Mouse (Mus musculus) lung, adult 2 months (tissue): ENCODE data around the gene Krtcap3. TPM values are rescaled to one million over a fixed set of nuclear protein-coding genes. Genes with fewer than 3 reads are reported as not detected.

ENCODE experiments used
- DNase-seq: peaks from one replicate; pipeline ENCODE4 v3.0.0; 2022
- H3K4me1 ChIP-seq: fragments of 200-500 bp; 2 replicates; pipeline ENCODE4 v1.6.1; 2011; ENCODE audit warnings: low read length; ENCODE audit not compliant: control insufficient read depth, insufficient read depth
- H3K4me3 ChIP-seq: fragments of 200-500 bp; replicated peaks from 2 replicates; pipeline ENCODE3; 2011; ENCODE audit warnings: low read depth, mild to moderate bottlenecking, control low read depth, low read length; ENCODE audit errors: extremely low read depth
- CTCF ChIP-seq: fragments of 200-500 bp; IDR thresholded peaks from 2 replicates; pipeline ENCODE4 v1.5.1; 2011; ENCODE audit warnings: mild to moderate bottlenecking, low read length, control low read depth; ENCODE audit not compliant: insufficient read depth
- POLR2A ChIP-seq: fragments of 200-500 bp; IDR thresholded peaks from 2 replicates; pipeline ENCODE4 v1.6.1; 2011; ENCODE audit warnings: low read depth, mild to moderate bottlenecking, control low read depth, low read length, borderline replicate concordance; ENCODE audit errors: extremely low read depth
- WGBS: fragments of 180-500 bp; shearing (Covaris S2); methylation state at CpG from one replicate; pipeline ENCODE4 v1.1.7; 2018; 5-methylcytosine and 5-hydroxymethylcytosine counted together
- polyA plus RNA-seq: library from polyadenylated mRNA; depleted of rRNA; stranded (reverse); fragments of >200 nt; gene quantifications from 2 replicates; pipeline ENCODE4 v1.2.3, GENCODE M21; 2012; rRNA removed

The Krtcap3 gene
- polyA plus RNA-seq, 1 experiment = 71.3 TPM

DNA sequence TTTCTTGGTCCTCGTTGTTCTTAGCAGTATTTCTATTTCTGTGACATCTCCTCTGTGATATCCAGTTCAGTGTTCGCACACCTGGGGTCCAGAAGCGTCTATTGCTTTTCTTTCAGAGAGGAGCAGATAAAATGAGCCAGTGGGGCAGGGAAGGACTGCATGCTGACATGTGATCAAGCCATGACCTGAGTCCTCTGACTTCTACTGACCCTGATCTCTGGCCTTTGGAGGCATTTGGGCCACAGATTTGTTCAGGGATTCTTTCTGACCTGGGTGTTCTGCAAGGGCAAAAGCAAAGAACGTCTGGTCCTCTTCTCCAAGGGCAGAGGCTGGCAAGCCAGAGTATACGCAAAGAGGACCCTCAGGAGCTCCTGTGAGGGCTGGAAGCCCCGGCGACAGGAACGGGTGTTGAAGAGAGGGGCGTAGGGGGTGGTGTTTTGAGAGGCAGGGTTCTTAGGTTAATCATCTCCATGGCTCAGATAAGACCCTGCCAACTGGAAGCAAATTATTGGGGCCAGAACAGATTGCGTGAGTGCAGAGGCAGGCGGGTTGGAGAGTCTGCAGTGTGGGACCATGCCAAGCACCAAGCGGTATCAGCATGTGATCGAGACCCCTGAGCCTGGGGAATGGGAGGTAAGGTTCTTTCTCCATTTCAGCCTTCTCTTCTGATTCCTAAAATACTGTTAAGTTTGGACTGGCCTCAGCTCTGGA lies 45.7 kb downstream of the Krtcap3 start, which contains the start of gene Gckr:
Gene Gckr, plus strand, starts transcription at position 397 of the 711 bp plus-strand sequence.
- H3K4me3 ChIP-seq = no peak within 1 kb of the TSS
- no peaks in the 10 kb centered on the region for H3K4me1 ChIP-seq
- TF ChIP-seq POLR2A = no peak
- no peak for TF ChIP-seq CTCF
- no peak for DNase-seq
- 60% methylated on average over 13 of the region's 13 CpGs for WGBS

DNA sequence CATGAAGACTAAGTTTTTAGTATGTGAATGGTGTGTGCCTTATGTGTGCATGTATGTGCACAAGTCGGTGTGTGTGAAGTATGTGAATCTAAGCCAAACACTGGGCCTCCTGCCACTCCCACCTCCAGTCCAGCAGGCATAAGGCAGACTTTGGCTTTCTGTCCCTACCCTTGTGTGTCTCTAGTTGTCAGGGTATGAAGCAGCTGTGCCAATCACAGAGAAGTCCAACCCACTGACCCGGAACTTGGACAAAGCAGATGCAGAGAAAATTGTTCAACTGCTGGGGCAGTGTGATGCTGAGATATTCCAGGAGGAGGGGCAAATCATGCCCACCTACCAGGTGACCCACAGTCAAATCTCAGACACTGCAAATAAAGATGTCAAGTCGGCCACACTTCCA lies 46.5 kb downstream of the Krtcap3 start:
- no peak for DNase-seq
- WGBS = 62% methylated on average over 3 of the region's 3 CpGs
- H3K4me3 ChIP-seq = no peak overlapping the region
- no peaks in the 10 kb centered on the region for H3K4me1 ChIP-seq
- TF ChIP-seq CTCF = no peak
- TF ChIP-seq POLR2A = no peak

DNA sequence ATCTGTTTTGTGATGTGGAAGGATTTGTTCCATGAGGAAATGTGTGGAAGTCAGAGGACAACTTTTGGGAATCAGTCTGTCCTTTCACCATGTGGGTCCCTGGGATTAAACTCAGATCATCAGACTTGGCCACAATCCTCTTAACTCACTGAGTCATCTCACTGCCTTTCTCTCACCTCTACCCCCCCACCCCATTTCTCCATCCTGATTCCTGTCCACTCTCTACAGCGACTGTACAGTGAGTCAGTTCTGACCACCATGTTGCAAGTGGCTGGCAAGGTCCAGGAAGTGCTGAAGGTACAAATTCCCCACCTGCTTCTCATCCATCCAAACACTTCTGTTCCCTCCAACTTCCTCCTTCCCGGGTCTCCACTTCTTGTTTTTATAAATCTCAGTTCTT lies 47.0 kb downstream of the Krtcap3 start:
- TF ChIP-seq CTCF (no peak), POLR2A (no peak)
- H3K4me1 ChIP-seq = no peaks in the 10 kb centered on the region
- WGBS = 33% methylated on average over 2 of the region's 2 CpGs
- H3K4me3 ChIP-seq = no peak overlapping the region
- no peak for DNase-seq

DNA sequence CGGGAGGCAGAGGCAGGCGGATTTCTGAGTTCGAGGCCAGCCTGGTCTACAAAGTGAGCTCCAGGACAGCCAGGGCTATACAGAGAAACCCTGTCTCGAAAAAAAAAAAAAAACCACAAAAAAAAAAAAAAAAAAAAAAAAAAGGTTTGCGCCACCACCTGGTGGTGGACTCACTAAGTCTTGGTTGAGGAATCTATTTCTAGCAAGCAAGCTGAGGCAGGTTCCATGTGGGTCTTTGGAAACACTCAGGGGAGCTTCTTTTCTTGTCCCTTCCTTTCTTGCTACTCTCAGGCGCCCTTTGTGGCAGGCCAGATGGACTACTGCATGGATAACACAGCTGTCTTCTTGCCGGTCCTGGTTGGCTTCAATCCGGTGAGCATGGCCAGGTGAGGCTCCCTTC lies 50.4 kb downstream of the Krtcap3 start:
- WGBS = 67% methylated on average over 7 of the region's 8 CpGs
- TF ChIP-seq POLR2A (no peak), CTCF (no peak)

More for the DNA sequence above, 50.4 kb downstream of the Krtcap3 start:
- Histone ChIP-seq H3K4me1 (no peaks in the 10 kb centered on the region), H3K4me3 (no peak overlapping the region)
- DNase-seq = no peak

Other genes starting within 250 kb of the Krtcap3 start
- 113 and 122 TPM in 2 replicates for gene Atraid, start 203.4 kb upstream of the Krtcap3 start, polyA plus RNA-seq
- 16.3 and 19.1 TPM in 2 replicates for gene Slc5a6, start 202.8 kb upstream of the Krtcap3 start, polyA plus RNA-seq
- 27.6 and 28.6 TPM in 2 replicates for gene Cad, start 196.9 kb upstream of the Krtcap3 start, polyA plus RNA-seq
- not detected in 2 replicates for gene Dnajc5g, start 145.4 kb upstream of the Krtcap3 start, polyA plus RNA-seq
- 0.10 TPM in 1 of 2 replicates, not detected in the other for gene Slc30a3, start 143.5 kb upstream of the Krtcap3 start, polyA plus RNA-seq
- 3.8 and 14.9 TPM in 2 replicates for gene Trim54, start 135.0 kb upstream of the Krtcap3 start, polyA plus RNA-seq
- gene Ucn, start 112.9 kb upstream of the Krtcap3 start, polyA plus RNA-seq = not detected in 2 replicates
- 86.4 and 93.4 TPM in 2 replicates for gene Mpv17, start 97.4 kb upstream of the Krtcap3 start, polyA plus RNA-seq
- gene Gm29609, start 71.8 kb upstream of the Krtcap3 start, polyA plus RNA-seq = 2.2 and 2.7 TPM in 2 replicates
- 39.2 and 59.2 TPM in 2 replicates for gene Gtf3c2, start 71.5 kb upstream of the Krtcap3 start, polyA plus RNA-seq
- 80.9 and 97.0 TPM in 2 replicates for gene Snx17, start 58.5 kb upstream of the Krtcap3 start, polyA plus RNA-seq
- 28.3 and 44.9 TPM in 2 replicates for gene Eif2b4, start 58.3 kb upstream of the Krtcap3 start, polyA plus RNA-seq
- gene Zfp513, start 49.4 kb upstream of the Krtcap3 start, polyA plus RNA-seq = 45.2 and 52.4 TPM in 2 replicates
- gene Ppm1g, start 31.0 kb upstream of the Krtcap3 start, polyA plus RNA-seq = 67.4 and 89.5 TPM in 2 replicates
- gene Nrbp1, start 10.8 kb upstream of the Krtcap3 start, polyA plus RNA-seq = 170 and 188 TPM in 2 replicates
- 0.36 and 0.70 TPM in 2 replicates for gene Gm9970, start 10.5 kb upstream of the Krtcap3 start, polyA plus RNA-seq
- gene Ift172, start 39.4 kb downstream of the Krtcap3 start, polyA plus RNA-seq = 45.0 and 47.8 TPM in 2 replicates
- 11.7 and 17.8 TPM in 2 replicates for gene Fndc4, start 44.4 kb downstream of the Krtcap3 start, polyA plus RNA-seq
- 0.05 and 0.11 TPM in 2 replicates for gene Gckr, start 45.8 kb downstream of the Krtcap3 start, polyA plus RNA-seq
- gene Zfp512, start 200.7 kb downstream of the Krtcap3 start, polyA plus RNA-seq = 8.3 and 14.4 TPM in 2 replicates
- gene 4930548H24Rik, start 234.0 kb downstream of the Krtcap3 start, polyA plus RNA-seq = not detected in 2 replicates
- gene Gpn1, start 243.1 kb downstream of the Krtcap3 start, polyA plus RNA-seq = 10.8 and 14.1 TPM in 2 replicates